8 mouse cellular contexts compared by ENCODE assay signal in genomic region chrX:162829203-162829708, GRCm38 (mm10). TPM values are rescaled to one million over a fixed set of nuclear protein-coding genes. Genes with fewer than 3 reads are reported as not detected.
DNase-seq lines count a peak whose midpoint lies in the region; ATAC-seq and TF ChIP-seq lines count a peak whose summit lies in the region.

Gene Txlng, minus strand, starts transcription at chrX:162829454.

- H3K27me3 ChIP-seq in G1E (ENCODE audit: insufficient read depth, low read length), result no peaks in the 10 kb centered on the region
- H3K27me3 ChIP-seq in forebrain, embryonic 16.5 days (replicated peaks; ENCODE audit: control insufficient read depth, insufficient read depth, low read length), result no peaks in the 10 kb centered on the region
- no peaks in the 10 kb centered on the region for H3K27me3 ChIP-seq in lung, embryonic 15.5 days

- ATAC-seq in G1E (ENCODE audit: extremely low read depth, insufficient number of reproducible peaks, low FRiP score, poor library complexity, severe bottlenecking), result peak; percentile 96
- ATAC-seq in forebrain, embryonic 16.5 days, result peak; percentile 99
- peak; percentile 99 for ATAC-seq in lung, embryonic 15.5 days (ENCODE audit: borderline replicate concordance, extremely low read depth, low FRiP score, low TSS enrichment)

- peak within 1 kb of the TSS; percentile 74 for H3K4me2 ChIP-seq in forebrain, embryonic 16.5 days (ENCODE audit: low read length)
- peak within 1 kb of the TSS; percentile 86 for H3K4me2 ChIP-seq in lung, embryonic 15.5 days

- H3K4me1 ChIP-seq in G1E (ENCODE audit: insufficient read depth, low read depth, low read length), result peaks cover 6% of the 10 kb centered on the region; the same call in 1 of the 2 replicates
- peaks cover 4% of the 10 kb centered on the region; the same call in 1 of the 2 replicates for H3K4me1 ChIP-seq in forebrain, embryonic 16.5 days (replicated peaks; ENCODE audit: control insufficient read depth, insufficient read depth, low read length)
- H3K4me1 ChIP-seq in lung, embryonic 15.5 days, result no peaks in the 10 kb centered on the region

- no peaks in the 10 kb centered on the region for H3K9me3 ChIP-seq in G1E (replicated peaks)
- H3K9me3 ChIP-seq in forebrain, embryonic 16.5 days (ENCODE audit: control insufficient read depth, low read length), result no peaks in the 10 kb centered on the region
- H3K9me3 ChIP-seq in lung, embryonic 15.5 days, result no peaks in the 10 kb centered on the region

- H3K36me3 ChIP-seq in G1E (replicated peaks), result peaks cover 12% of the 10 kb centered on the region
- no peaks in the 10 kb centered on the region for H3K36me3 ChIP-seq in forebrain, embryonic 16.5 days (ENCODE audit: control insufficient read depth, insufficient read depth)
- H3K36me3 ChIP-seq in lung, embryonic 15.5 days, result no peaks in the 10 kb centered on the region

- peak within 1 kb of the TSS; percentile 37; the same call in 1 of the 2 replicates for H3K27ac ChIP-seq in forebrain, embryonic 16.5 days (ENCODE audit: low read length)
- no peak within 1 kb of the TSS for H3K27ac ChIP-seq in lung, embryonic 15.5 days

- no peak for TF ChIP-seq CTCF in G1E (IDR thresholded peaks at IDR 0.05; ENCODE audit: low read depth, low read length)

- peak within 1 kb of the TSS; percentile 81 for H3K4me3 ChIP-seq in G1E (ENCODE audit: low read depth, low read length)
- peak within 1 kb of the TSS; percentile 65 for H3K4me3 ChIP-seq in forebrain, embryonic 16.5 days (replicated peaks; ENCODE audit: low read length)
- peak within 1 kb of the TSS; percentile 62 for H3K4me3 ChIP-seq in lung, embryonic 15.5 days

- WGBS in forebrain, embryonic 16.5 days, result 27% methylated on average over 35 of the region's 37 CpGs
- 9% methylated on average over 36 of the region's 37 CpGs for WGBS in lung, embryonic 15.5 days

- DNase-seq in G1E (ENCODE audit: low spot score), result peak; percentile 79
- peak; percentile 90 to 98 for DNase-seq in cerebellum, adult 18-20 months
- peak; percentile 95 for DNase-seq in heart, postnatal 4 days
- peak; percentile 95 to 98 for DNase-seq in layer of hippocampus, adult 8-10 months (ENCODE audit: low spot score in 2 of 2)
- peak; percentile 97 for DNase-seq in ovary, adult 18-20 months (ENCODE audit: low spot score)
- DNase-seq in thymus, postnatal 0 days (ENCODE audit: low spot score), result peak; percentile 94

- peak within 1 kb of the TSS; percentile 63 for H3K9ac ChIP-seq in forebrain, embryonic 16.5 days (replicated peaks; ENCODE audit: low read depth, low read length)
- peak within 1 kb of the TSS; percentile 53 for H3K9ac ChIP-seq in lung, embryonic 15.5 days

RNA-seq across cellular contexts. Expression of gene Txlng, which starts in this region (rescaled TPM):
- total RNA-seq in G1E (2014; fragmentation: Nextera tagmentation) (39.1 and 43.0 TPM in 2 replicates), G1E (2017) (32.2 and 36.5 TPM in 2 replicates)
- polyA plus RNA-seq in G1E (2012), result 5.5 and 8.2 TPM in 2 replicates
- 14.9 and 16.3 TPM in 2 replicates for polyA plus RNA-seq in forebrain, embryonic 16.5 days (2015; fragmentation: Nextera tagmentation; extraction: Ambion mirVana)
- total RNA-seq in heart, postnatal 4 days (2021), result 1 to 10 TPM; 9.0 TPM
- total RNA-seq in layer of hippocampus, adult 8-10 months (2022), result 10 to 100 TPM; 18.5 to 26.1 (median 23.3) TPM
- 12.2 and 13.1 TPM in 2 replicates for polyA plus RNA-seq in lung, embryonic 15.5 days (2015; fragmentation: Nextera tagmentation; extraction: Ambion mirVana)
- polyA plus RNA-seq in thymus, postnatal 0 days (2015; fragmentation: Nextera tagmentation; extraction: Ambion mirVana), result 18.4 and 19.4 TPM in 2 replicates
